Mouse (Mus musculus) liver, postnatal 0 days (tissue): Measurements from ENCODE around the gene Col6a1. TPM values are rescaled to one million over a fixed set of nuclear protein-coding genes. Genes with fewer than 3 reads are reported as not detected.

ENCODE experiments used
- ATAC-seq: fragments of 200-750 bp; cut with Nextera tagmentation; 2 replicates; pipeline ENCODE4 v1.8.0; 2017; ENCODE audit warnings: mild to moderate bottlenecking, moderate library complexity
- DNase-seq: peaks from one replicate; pipeline ENCODE4 v3.0.0-alpha.2; 2016
- H3K27ac ChIP-seq: fragments of 300-500 bp; sonication (generic); 2 replicates; pipeline ENCODE4 v1.5.1; 2014; ENCODE audit warnings: antibody characterized with exemption, moderate library complexity, mild to moderate bottlenecking, low read depth
- H3K27me3 ChIP-seq: fragments of 300-500 bp; sonication (generic); 2 replicates; pipeline ENCODE4 v1.6.1; 2014; ENCODE audit warnings: low read length, control low read depth, mixed read lengths; ENCODE audit not compliant: insufficient read depth
- H3K36me3 ChIP-seq: fragments of 300-500 bp; sonication (generic); replicated peaks from 2 replicates; pipeline ENCODE4 v1.6.1; 2014; ENCODE audit warnings: mild to moderate bottlenecking, control low read depth, low read length, moderate library complexity, mixed read lengths; ENCODE audit not compliant: insufficient read depth
- H3K4me1 ChIP-seq: fragments of 300-500 bp; sonication (generic); 2 replicates; pipeline ENCODE4 v1.6.1; 2014; ENCODE audit warnings: antibody characterized with exemption, mild to moderate bottlenecking, control low read depth; ENCODE audit not compliant: insufficient read depth
- H3K4me2 ChIP-seq: fragments of 300-500 bp; sonication (generic); 2 replicates; pipeline ENCODE4 v1.6.1; 2014; ENCODE audit warnings: low read depth, mild to moderate bottlenecking, low read length, moderate library complexity, mixed read lengths
- H3K4me3 ChIP-seq: fragments of 300-500 bp; sonication (generic); 2 replicates; pipeline ENCODE4 v1.5.1; 2014; ENCODE audit warnings: low read depth, low read length
- H3K9ac ChIP-seq: fragments of 300-500 bp; sonication (generic); replicated peaks from 2 replicates; pipeline ENCODE4 v1.6.1; 2014; ENCODE audit warnings: mild to moderate bottlenecking, moderate library complexity
- H3K9me3 ChIP-seq: fragments of 300-500 bp; sonication (generic); 2 replicates; pipeline ENCODE4 v1.6.1; 2016; ENCODE audit warnings: mild to moderate bottlenecking, control low read depth, low read length, mixed read lengths
- CTCF ChIP-seq: sonication (generic); IDR thresholded peaks from 2 replicates; pipeline ENCODE4 v1.5.1; 2016; ENCODE audit warnings: antibody characterized with exemption, low read depth
- EP300 ChIP-seq: IDR thresholded peaks from 2 replicates; pipeline ENCODE4 v1.6.1; 2016; ENCODE audit warnings: antibody characterized with exemption, low read depth, mild to moderate bottlenecking
- WGBS: fragments of 180-500 bp; shearing (Covaris S2); extraction: QIAGEN DNeasy Blood & Tissue Kit; methylation state at CpG from one replicate; pipeline ENCODE4 v1.1.7; 2014; ENCODE audit not compliant: insufficient replicate concordance; 5-methylcytosine and 5-hydroxymethylcytosine counted together
- polyA plus RNA-seq: library from polyadenylated mRNA; unstranded; fragments of >200 nt; fragmentation: Nextera tagmentation; extraction: Ambion mirVana; gene quantifications from 2 replicates; pipeline ENCODE4 v1.2.1, GENCODE M21; 2015

The Col6a1 gene
- polyA plus RNA-seq, 1 experiment from 2014 or later = 8.7 TPM

GRCm38 (mm10) chr10:76708465-76708864, 17.5 kb downstream of the Col6a1 start:
- H3K27ac ChIP-seq = no peak overlapping the region
- no peaks in the 10 kb centered on the region for H3K27me3 ChIP-seq
- H3K4me3 ChIP-seq = no peak overlapping the region
- DNase-seq = no peak
- H3K9me3 ChIP-seq = no peaks in the 10 kb centered on the region
- H3K9ac ChIP-seq = no peak overlapping the region
- no peaks in the 10 kb centered on the region for H3K4me1 ChIP-seq
- no peak for TF ChIP-seq CTCF
- no peak for TF ChIP-seq EP300
- ATAC-seq = no peak
- no peaks in the 10 kb centered on the region for H3K36me3 ChIP-seq
- H3K4me2 ChIP-seq = no peak overlapping the region
- WGBS = 62% methylated on average over 3 of the region's 3 CpGs

GRCm38 (mm10) chr10:76707584-76707983, 18.4 kb downstream of the Col6a1 start:
- no peaks in the 10 kb centered on the region for H3K9me3 ChIP-seq
- WGBS = 84% methylated on average over 1 of the region's 1 CpGs
- no peak overlapping the region for H3K9ac ChIP-seq
- H3K36me3 ChIP-seq = no peaks in the 10 kb centered on the region
- no peak for DNase-seq
- H3K4me3 ChIP-seq = no peak overlapping the region
- H3K27ac ChIP-seq = no peak overlapping the region
- no peaks in the 10 kb centered on the region for H3K27me3 ChIP-seq
- H3K4me1 ChIP-seq = no peaks in the 10 kb centered on the region
- no peak overlapping the region for H3K4me2 ChIP-seq
- ATAC-seq = no peak
- TF ChIP-seq EP300 = no peak

- Histone ChIP-seq H3K27me3 (no peaks in the 10 kb centered on the region), H3K9ac (no peak overlapping the region), H3K4me2 (no peak overlapping the region), H3K27ac (no peak overlapping the region), H3K4me3 (no peak overlapping the region), H3K9me3 (no peaks in the 10 kb centered on the region), H3K4me1 (no peaks in the 10 kb centered on the region), H3K36me3 (no peaks in the 10 kb centered on the region)
- WGBS = 66% methylated on average over 2 of the region's 2 CpGs
- TF ChIP-seq CTCF (no peak), EP300 (no peak)
- no peak for DNase-seq
- ATAC-seq = no peak
These were observed 19.0 kb downstream of the Col6a1 start for GRCm38 (mm10) chr10:76707001-76707400.

DNA sequence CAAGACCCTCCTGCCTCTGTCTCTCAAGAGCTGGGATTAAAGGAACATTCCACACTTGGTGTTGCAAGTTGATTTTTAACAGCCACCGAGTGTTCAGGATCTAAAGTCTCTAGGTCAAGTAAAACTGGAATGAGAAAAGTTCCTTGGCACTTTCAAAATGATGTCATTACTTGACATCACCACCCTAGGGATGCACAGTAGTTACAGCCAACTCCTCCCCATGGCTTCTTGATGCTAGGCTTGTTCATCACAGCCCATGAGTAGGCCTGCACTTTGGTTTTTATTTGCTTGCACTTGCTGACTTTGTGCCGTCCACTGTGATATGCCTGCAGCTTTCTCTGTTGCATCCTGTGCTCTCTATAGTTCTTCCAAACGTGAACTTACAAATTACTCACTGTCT, 21.6 kb downstream of the Col6a1 start:
- TF ChIP-seq CTCF = no peak
- TF ChIP-seq EP300 = no peak
- DNase-seq (no peak), ATAC-seq (no peak)
- 69% methylated on average over 3 of the region's 3 CpGs for WGBS
- Histone ChIP-seq H3K9ac (no peak overlapping the region), H3K27me3 (no peaks in the 10 kb centered on the region), H3K9me3 (no peaks in the 10 kb centered on the region), H3K4me3 (no peak overlapping the region), H3K4me2 (no peak overlapping the region), H3K4me1 (no peaks in the 10 kb centered on the region), H3K36me3 (no peaks in the 10 kb centered on the region), H3K27ac (no peak overlapping the region)

- no peak for DNase-seq
- WGBS = 70% methylated on average over 2 of the region's 2 CpGs
These were observed 24.5 kb downstream of the Col6a1 start for GRCm38 (mm10) chr10:76701446-76701845.

DNA sequence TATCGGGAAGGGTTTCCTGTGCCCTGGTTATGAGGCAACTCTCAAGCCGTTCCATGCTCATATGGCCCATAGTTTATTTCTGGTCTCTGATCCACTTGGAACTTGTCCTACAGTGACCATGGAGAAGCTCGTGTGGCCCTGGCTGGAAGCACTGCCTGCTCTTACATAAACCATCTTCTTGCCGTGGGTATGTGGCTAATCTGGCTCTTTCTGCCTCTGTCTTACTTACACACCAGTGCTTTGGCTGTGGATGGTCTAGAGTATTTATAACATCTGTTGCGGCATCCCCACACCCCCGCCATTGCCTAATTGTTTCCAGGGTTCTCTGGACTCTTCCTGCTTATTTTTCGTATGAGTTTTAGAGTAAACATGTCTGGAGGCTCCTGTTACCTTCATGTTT, 26.2 kb downstream of the Col6a1 start:
- 71% methylated on average over 7 of the region's 7 CpGs for WGBS
- no peak overlapping the region for H3K4me3 ChIP-seq
- no peaks in the 10 kb centered on the region for H3K36me3 ChIP-seq
- no peak for DNase-seq
- no peak for TF ChIP-seq EP300
- no peak for TF ChIP-seq CTCF
- no peaks in the 10 kb centered on the region for H3K27me3 ChIP-seq
- no peak overlapping the region for H3K27ac ChIP-seq
- no peak overlapping the region for H3K9ac ChIP-seq
- ATAC-seq = no peak
- no peaks in the 10 kb centered on the region for H3K4me1 ChIP-seq
- no peaks in the 10 kb centered on the region for H3K9me3 ChIP-seq
- no peak overlapping the region for H3K4me2 ChIP-seq

More at GRCm38 (mm10) chr10:76701446-76701845, 24.5 kb downstream of the Col6a1 start:
- Histone ChIP-seq H3K27ac (no peak overlapping the region), H3K9ac (no peak overlapping the region), H3K27me3 (no peaks in the 10 kb centered on the region), H3K4me1 (no peaks in the 10 kb centered on the region), H3K4me2 (no peak overlapping the region), H3K36me3 (no peaks in the 10 kb centered on the region), H3K4me3 (no peak overlapping the region), H3K9me3 (no peaks in the 10 kb centered on the region)
- TF ChIP-seq EP300 = no peak
- no peak for ATAC-seq

GRCm38 (mm10) chr10:76695283-76695885, 30.6 kb downstream of the Col6a1 start:
- H3K4me3 ChIP-seq = no peak overlapping the region
- H3K9ac ChIP-seq = no peak overlapping the region
- no peak overlapping the region for H3K4me2 ChIP-seq
- H3K9me3 ChIP-seq = no peaks in the 10 kb centered on the region
- no peaks in the 10 kb centered on the region for H3K36me3 ChIP-seq
- WGBS = 72% methylated on average over 10 of the region's 10 CpGs
- no peaks in the 10 kb centered on the region for H3K27me3 ChIP-seq
- H3K4me1 ChIP-seq = no peaks in the 10 kb centered on the region
- ATAC-seq (no peak), DNase-seq (no peak)
- TF ChIP-seq CTCF (no peak), EP300 (no peak)
- no peak overlapping the region for H3K27ac ChIP-seq
